Mouse (Mus musculus): Measurements from ENCODE around the gene Pitpnc1.

Pitpnc1 gene

GRCm38 (mm10) chr11:107408886-107409285 is 61.6 kb downstream of the Pitpnc1 start:
- DNase-seq (ENCODE audit: low spot score): no peak

- DNase-seq (ENCODE audit: low spot score): no peak
Observed at GRCm38 (mm10) chr11:107407698-107408097, 62.8 kb downstream of the Pitpnc1 start.

GRCm38 (mm10) chr11:107405606-107406333 is 64.7 kb downstream of the Pitpnc1 start:
- no peak for DNase-seq (ENCODE audit: low spot score)

GRCm38 (mm10) chr11:107403309-107403708 is 67.2 kb downstream of the Pitpnc1 start:
- DNase-seq (ENCODE audit: low spot score): no peak

- DNase-seq (ENCODE audit: low spot score): no peak
Observed at GRCm38 (mm10) chr11:107401839-107402590, 68.5 kb downstream of the Pitpnc1 start.

- DNase-seq (ENCODE audit: low spot score): no peak
Observed at GRCm38 (mm10) chr11:107400826-107401225, 69.7 kb downstream of the Pitpnc1 start.

GRCm38 (mm10) chr11:107400005-107400404 is 70.5 kb downstream of the Pitpnc1 start:
- no peak for DNase-seq (ENCODE audit: low spot score)

GRCm38 (mm10) chr11:107397326-107397998 is 73.0 kb downstream of the Pitpnc1 start:
- DNase-seq (ENCODE audit: low spot score): no peak

GRCm38 (mm10) chr11:107394245-107394644 is 76.3 kb downstream of the Pitpnc1 start:
- DNase-seq (ENCODE audit: low spot score): no peak

GRCm38 (mm10) chr11:107393828-107394165 is 76.7 kb downstream of the Pitpnc1 start:
- DNase-seq (ENCODE audit: low spot score): no peak

- peak; percentile 21 for DNase-seq (ENCODE audit: low spot score)
Observed at GRCm38 (mm10) chr11:107393154-107393827, 77.2 kb downstream of the Pitpnc1 start.

GRCm38 (mm10) chr11:107390540-107390939 is 80.0 kb downstream of the Pitpnc1 start:
- no peak for DNase-seq (ENCODE audit: low spot score)

- DNase-seq (ENCODE audit: low spot score): no peak
Observed at GRCm38 (mm10) chr11:107390001-107390400, 80.5 kb downstream of the Pitpnc1 start.

- no peak for DNase-seq (ENCODE audit: low spot score)
Observed at GRCm38 (mm10) chr11:107386481-107386880, 84.0 kb downstream of the Pitpnc1 start.

GRCm38 (mm10) chr11:107385306-107385705 is 85.2 kb downstream of the Pitpnc1 start:
- DNase-seq (ENCODE audit: low spot score): peak; percentile 26

- DNase-seq (ENCODE audit: low spot score): no peak
Observed at GRCm38 (mm10) chr11:107383985-107384384, 86.5 kb downstream of the Pitpnc1 start.

- DNase-seq (ENCODE audit: low spot score): peak; percentile 18
Observed at GRCm38 (mm10) chr11:107379965-107380364, 90.5 kb downstream of the Pitpnc1 start.

GRCm38 (mm10) chr11:107379089-107379845 is 91.2 kb downstream of the Pitpnc1 start:
- peak; percentile 77 for DNase-seq (ENCODE audit: low spot score)

- no peak for DNase-seq (ENCODE audit: low spot score)
Observed at GRCm38 (mm10) chr11:107377326-107377725, 93.2 kb downstream of the Pitpnc1 start.

GRCm38 (mm10) chr11:107376272-107376671 is 94.2 kb downstream of the Pitpnc1 start:
- DNase-seq (ENCODE audit: low spot score): peak; percentile 65

- no peak for DNase-seq (ENCODE audit: low spot score)
Observed at GRCm38 (mm10) chr11:107375816-107376215, 94.7 kb downstream of the Pitpnc1 start.

- no peak for DNase-seq (ENCODE audit: low spot score)
Observed at GRCm38 (mm10) chr11:107373569-107373968, 96.9 kb downstream of the Pitpnc1 start.

Data from lung, postnatal 25 days (tissue).